Mouse (Mus musculus) lung, embryonic 16.5 days (tissue): ENCODE measurements around the gene Tnrc6b. TPM values are rescaled to one million over a fixed set of nuclear protein-coding genes. Genes with fewer than 3 reads are reported as not detected.

Experiments
- ATAC-seq: fragments of 200-750 bp; cut with Nextera tagmentation; 2 replicates; pipeline ENCODE4 v1.8.0; 2017; ENCODE audit warnings: low read depth, mild to moderate bottlenecking, moderate library complexity
- H3K27ac ChIP-seq: fragments of 300-500 bp; sonication (generic); 2 replicates; pipeline ENCODE4 v1.5.1; 2014; ENCODE audit warnings: mild to moderate bottlenecking, control low read depth, low read length
- H3K27me3 ChIP-seq: fragments of 300-500 bp; sonication (generic); 2 replicates; pipeline ENCODE4 v1.6.1; 2014; ENCODE audit warnings: low read depth, low read length, mixed read lengths; ENCODE audit not compliant: control insufficient read depth, insufficient read depth
- H3K36me3 ChIP-seq: fragments of 300-500 bp; sonication (generic); 2 replicates; pipeline ENCODE4 v1.6.1; 2014; ENCODE audit warnings: low read length; ENCODE audit not compliant: control insufficient read depth, insufficient read depth
- H3K4me1 ChIP-seq: fragments of 300-500 bp; sonication (generic); replicated peaks from 2 replicates; pipeline ENCODE4 v1.6.1; 2014; ENCODE audit warnings: low read length, mixed read lengths; ENCODE audit not compliant: control insufficient read depth, insufficient read depth
- H3K4me2 ChIP-seq: fragments of 300-500 bp; sonication (generic); 2 replicates; pipeline ENCODE4 v1.6.1; 2014; ENCODE audit warnings: low read depth, low read length, control low read depth
- H3K4me3 ChIP-seq: fragments of 300-500 bp; sonication (generic); 2 replicates; pipeline ENCODE4 v1.5.1; 2014; ENCODE audit warnings: mild to moderate bottlenecking, low read length, control low read depth
- H3K9ac ChIP-seq: fragments of 300-500 bp; sonication (generic); 2 replicates; pipeline ENCODE4 v1.6.1; 2014; ENCODE audit warnings: low read length, control low read depth
- H3K9me3 ChIP-seq: fragments of 300-500 bp; sonication (generic); 2 replicates; pipeline ENCODE4 v1.6.1; 2016; ENCODE audit warnings: low read length; ENCODE audit not compliant: control insufficient read depth
- WGBS: fragments of 180-500 bp; shearing (Covaris S2); extraction: QIAGEN DNeasy Blood & Tissue Kit; methylation state at CpG from one replicate; pipeline ENCODE4 v1.1.7; 2014; 5-methylcytosine and 5-hydroxymethylcytosine counted together
- polyA plus RNA-seq: library from polyadenylated mRNA; unstranded; fragments of >200 nt; fragmentation: Nextera tagmentation; extraction: Ambion mirVana; gene quantifications from 2 replicates; pipeline ENCODE4 v1.2.1, GENCODE M21; 2015

The Tnrc6b gene
- polyA plus RNA-seq, 1 experiment from 2014 or later, result 30.8 TPM

GRCm38 (mm10) chr15:80800201-80800600, 89.1 kb downstream of the Tnrc6b start:
- 18% methylated on average over 3 of the region's 3 CpGs for WGBS
- no peak overlapping the region for H3K9ac ChIP-seq
- peak overlapping the region; percentile 62 for H3K4me2 ChIP-seq
- no peaks in the 10 kb centered on the region for H3K36me3 ChIP-seq
- no peak for ATAC-seq
- H3K27me3 ChIP-seq, result no peaks in the 10 kb centered on the region
- no peak overlapping the region for H3K27ac ChIP-seq
- H3K4me1 ChIP-seq, result peaks cover 29% of the 10 kb centered on the region
- peak overlapping the region; percentile 65 for H3K4me3 ChIP-seq
- H3K9me3 ChIP-seq, result no peaks in the 10 kb centered on the region

- Histone ChIP-seq H3K27me3 (no peaks in the 10 kb centered on the region), H3K36me3 (no peaks in the 10 kb centered on the region), H3K4me3 (peak overlapping the region; percentile 26), H3K4me1 (peaks cover 29% of the 10 kb centered on the region), H3K4me2 (peak overlapping the region; percentile 62), H3K27ac (no peak overlapping the region), H3K9me3 (no peaks in the 10 kb centered on the region), H3K9ac (peak overlapping the region; percentile 24)
- no peak for ATAC-seq
- 18% methylated on average over 4 of the region's 4 CpGs for WGBS
These were observed 89.7 kb downstream of the Tnrc6b start for GRCm38 (mm10) chr15:80800765-80801164.

GRCm38 (mm10) chr15:80801597-80801996, 90.5 kb downstream of the Tnrc6b start:
- Histone ChIP-seq H3K4me2 (0 out of 2 replicates have a peak overlapping the region, but pooled peaks have one; percentile 62), H3K4me1 (peaks cover 29% of the 10 kb centered on the region), H3K27me3 (no peaks in the 10 kb centered on the region), H3K36me3 (no peaks in the 10 kb centered on the region), H3K9me3 (no peaks in the 10 kb centered on the region), H3K27ac (no peak overlapping the region), H3K9ac (no peak overlapping the region), H3K4me3 (no peak overlapping the region)
- no peak for ATAC-seq
- 28% methylated on average over 1 of the region's 1 CpGs for WGBS

GRCm38 (mm10) chr15:80807162-80807561, 96.0 kb downstream of the Tnrc6b start:
- Histone ChIP-seq H3K9ac (no peak overlapping the region), H3K4me3 (no peak overlapping the region), H3K27ac (no peak overlapping the region), H3K27me3 (no peaks in the 10 kb centered on the region), H3K4me2 (no peak overlapping the region), H3K9me3 (no peaks in the 10 kb centered on the region), H3K4me1 (peaks cover 18% of the 10 kb centered on the region), H3K36me3 (no peaks in the 10 kb centered on the region)
- ATAC-seq, result no peak
- WGBS, result 54% methylated on average over 5 of the region's 5 CpGs

- H3K4me2 ChIP-seq, result no peak overlapping the region
- no peaks in the 10 kb centered on the region for H3K36me3 ChIP-seq
- 73% methylated on average over 3 of the region's 3 CpGs for WGBS
- H3K27ac ChIP-seq, result no peak overlapping the region; the same call in 1 of the 2 replicates
- no peaks in the 10 kb centered on the region for H3K9me3 ChIP-seq
- no peak for ATAC-seq
- peaks cover 23% of the 10 kb centered on the region for H3K4me1 ChIP-seq
- no peaks in the 10 kb centered on the region for H3K27me3 ChIP-seq
- no peak overlapping the region for H3K4me3 ChIP-seq
- H3K9ac ChIP-seq, result no peak overlapping the region
These were observed 99.1 kb downstream of the Tnrc6b start for GRCm38 (mm10) chr15:80810226-80810625.

GRCm38 (mm10) chr15:80812840-80813239, 101.7 kb downstream of the Tnrc6b start:
- Histone ChIP-seq H3K27me3 (no peaks in the 10 kb centered on the region), H3K4me1 (peaks cover 17% of the 10 kb centered on the region), H3K4me2 (no peak overlapping the region), H3K9me3 (no peaks in the 10 kb centered on the region; the same call in 1 of the 2 replicates), H3K36me3 (0 out of 2 replicates have a peak, but pooled peaks cover 2% of the 10 kb centered on the region), H3K9ac (no peak overlapping the region), H3K27ac (no peak overlapping the region), H3K4me3 (no peak overlapping the region)
- WGBS, result 85% methylated on average over 4 of the region's 4 CpGs
- no peak for ATAC-seq

GRCm38 (mm10) chr15:80814792-80815191, 103.7 kb downstream of the Tnrc6b start:
- 0 out of 2 replicates have a peak, but pooled peaks cover 2% of the 10 kb centered on the region for H3K36me3 ChIP-seq
- ATAC-seq, result no peak
- H3K27ac ChIP-seq, result no peak overlapping the region
- no peak overlapping the region for H3K9ac ChIP-seq
- no peak overlapping the region for H3K4me3 ChIP-seq
- H3K27me3 ChIP-seq, result no peaks in the 10 kb centered on the region
- peaks cover 17% of the 10 kb centered on the region for H3K4me1 ChIP-seq
- no peaks in the 10 kb centered on the region; the same call in 1 of the 2 replicates for H3K9me3 ChIP-seq
- no peak overlapping the region for H3K4me2 ChIP-seq
- WGBS, result 70% methylated on average over 7 of the region's 7 CpGs

- Histone ChIP-seq H3K4me3 (no peak overlapping the region), H3K4me2 (no peak overlapping the region), H3K36me3 (no peaks in the 10 kb centered on the region), H3K27me3 (no peaks in the 10 kb centered on the region), H3K9me3 (no peaks in the 10 kb centered on the region), H3K4me1 (no peaks in the 10 kb centered on the region), H3K9ac (no peak overlapping the region), H3K27ac (no peak overlapping the region)
- no peak for ATAC-seq
- 17% methylated on average over 1 of the region's 1 CpGs for WGBS
These were observed 111.2 kb downstream of the Tnrc6b start for GRCm38 (mm10) chr15:80822276-80822675.

GRCm38 (mm10) chr15:80831170-80831569, 120.1 kb downstream of the Tnrc6b start:
- H3K4me3 ChIP-seq, result no peak overlapping the region
- ATAC-seq, result no peak
- H3K27ac ChIP-seq, result no peak overlapping the region
- H3K9ac ChIP-seq, result no peak overlapping the region
- H3K36me3 ChIP-seq, result no peaks in the 10 kb centered on the region
- WGBS, result 62% methylated on average over 3 of the region's 3 CpGs
- no peak overlapping the region for H3K4me2 ChIP-seq
- H3K27me3 ChIP-seq, result no peaks in the 10 kb centered on the region
- no peaks in the 10 kb centered on the region for H3K9me3 ChIP-seq
- peaks cover 3% of the 10 kb centered on the region for H3K4me1 ChIP-seq

GRCm38 (mm10) chr15:80832808-80833207, 121.7 kb downstream of the Tnrc6b start:
- Histone ChIP-seq H3K4me1 (peaks cover 6% of the 10 kb centered on the region), H3K27me3 (no peaks in the 10 kb centered on the region), H3K4me2 (no peak overlapping the region), H3K9me3 (no peaks in the 10 kb centered on the region), H3K4me3 (no peak overlapping the region), H3K27ac (no peak overlapping the region), H3K9ac (no peak overlapping the region), H3K36me3 (no peaks in the 10 kb centered on the region)
- 35% methylated on average over 3 of the region's 3 CpGs for WGBS
- ATAC-seq, result no peak
